Mouse (Mus musculus) splenic B cell, adult 2 months (primary cell): Measurements from ENCODE around the gene Alox15.
"Not testable (repeated sequence)": the region's sequence is repeated elsewhere in the genome, so short reads cannot be mapped to it uniquely, and the experiment has no call there.

Experiments
- DNase-seq: peaks from one replicate; pipeline ENCODE4 v3.0.0-alpha.2; 2011; ENCODE audit warnings: low read depth, low spot score
- H3K27me3 ChIP-seq: 2 replicates; pipeline ENCODE4 v1.6.1; 2012; ENCODE audit warnings: mild to moderate bottlenecking, low read length, moderate library complexity, mixed read lengths; ENCODE audit not compliant: control insufficient read depth, poor library complexity, insufficient read depth, severe bottlenecking
- H3K36me3 ChIP-seq: 2 replicates; pipeline ENCODE4 v1.6.1; 2012; ENCODE audit warnings: mild to moderate bottlenecking, low read length, moderate library complexity, mixed read lengths; ENCODE audit not compliant: control insufficient read depth, poor library complexity, insufficient read depth, severe bottlenecking

The Alox15 gene

DNA sequence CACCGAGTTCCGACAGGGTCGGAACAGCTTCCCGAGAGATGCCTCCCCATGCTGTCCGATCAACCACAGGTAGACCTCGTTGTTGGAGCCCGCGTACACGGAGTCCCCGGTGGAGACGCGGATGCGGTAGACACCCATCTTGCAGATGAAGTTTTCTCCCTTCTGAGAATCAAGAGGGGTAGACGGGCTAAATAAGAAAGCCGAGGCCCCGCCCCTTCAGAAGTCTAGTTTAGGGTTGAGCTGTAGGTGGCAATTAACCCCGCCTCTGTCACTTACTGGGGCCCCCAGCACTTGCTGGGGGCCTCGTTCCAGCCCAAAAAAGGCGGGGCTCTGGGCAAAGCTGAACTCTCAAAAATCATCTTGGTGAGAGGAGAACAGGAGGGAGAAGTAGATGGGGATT is at the start of gene Alox15:
Gene Alox15, minus strand, starts transcription at position 164 of the 400 bp plus-strand sequence.
- H3K36me3 ChIP-seq, result no peaks in the 10 kb centered on the region
- DNase-seq, result no peak
- no peaks in the 10 kb centered on the region for H3K27me3 ChIP-seq

DNA sequence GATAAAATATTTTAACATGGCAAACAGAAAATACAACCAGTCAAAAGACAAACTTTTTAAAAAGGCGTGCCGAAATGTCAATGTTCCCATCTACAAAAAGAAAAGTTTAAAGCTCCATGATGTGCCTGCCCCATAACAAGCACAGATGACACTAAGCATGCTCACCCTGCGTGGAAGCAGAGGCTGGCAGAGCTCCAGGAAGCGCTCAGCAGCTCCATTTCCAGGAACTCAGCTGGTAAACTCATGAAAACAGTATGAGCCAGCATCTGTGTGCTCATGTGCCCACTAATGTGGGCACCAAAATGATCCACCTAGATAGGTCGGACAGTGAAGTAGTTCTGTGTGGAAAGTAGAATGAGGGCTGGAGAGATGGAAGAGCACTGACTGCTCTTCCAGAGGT is 37.6 kb upstream of the Alox15 start:
- DNase-seq, result no peak
- H3K27me3 ChIP-seq, result no peaks in the 10 kb centered on the region
- H3K36me3 ChIP-seq, result peaks cover 2% of the 10 kb centered on the region

DNA sequence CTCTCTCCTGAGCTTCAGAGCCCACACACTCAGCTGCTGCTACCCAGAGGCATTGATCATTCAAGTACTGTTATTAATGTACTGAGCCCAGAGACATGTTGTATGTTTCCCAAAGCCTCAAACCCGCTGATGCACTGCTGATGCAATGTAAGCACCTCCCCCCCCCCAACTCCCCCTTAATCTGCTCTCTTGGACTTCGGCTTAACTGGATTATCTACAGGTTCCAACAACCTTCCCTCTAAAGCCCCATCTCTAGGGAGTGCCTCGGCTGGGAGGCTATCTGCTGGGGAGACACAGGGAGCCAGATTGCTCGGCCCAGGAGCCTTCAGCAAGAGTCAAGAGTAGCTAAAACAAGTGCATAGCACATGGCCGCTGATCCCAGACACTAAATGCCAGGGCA is 35.6 kb upstream of the Alox15 start:
- H3K27me3 ChIP-seq, result no peaks in the 10 kb centered on the region
- H3K36me3 ChIP-seq, result no peaks in the 10 kb centered on the region; the same call in 1 of the 2 replicates
- DNase-seq, result no peak

DNA sequence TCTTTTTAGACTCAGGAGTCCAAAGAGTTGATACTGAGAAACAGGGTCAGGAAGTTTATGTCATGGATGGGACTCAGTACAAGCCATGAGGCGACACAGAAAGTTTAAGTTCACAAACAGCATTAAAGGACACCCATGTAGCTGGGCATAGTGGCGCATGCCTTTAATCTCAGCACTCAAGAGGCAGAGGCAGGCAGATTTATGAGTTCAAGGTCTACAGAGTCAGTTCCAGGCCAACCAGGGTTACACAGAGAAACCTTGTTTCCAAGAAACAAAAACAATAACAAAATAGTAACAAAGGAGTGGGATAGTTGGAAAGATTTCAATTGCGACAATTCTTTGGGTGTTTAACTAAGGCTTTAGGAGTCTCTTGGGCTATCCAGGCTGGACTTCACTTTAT is 32.3 kb upstream of the Alox15 start:
- no peak for DNase-seq
- H3K27me3 ChIP-seq, result no peaks in the 10 kb centered on the region
- no peaks in the 10 kb centered on the region for H3K36me3 ChIP-seq

- DNase-seq, result no peak
- Histone ChIP-seq H3K36me3 (no peaks in the 10 kb centered on the region), H3K27me3 (no peaks in the 10 kb centered on the region)
These were observed 29.5 kb upstream of the Alox15 start for GRCm38 (mm10) chr11:70381330-70381729.

DNA sequence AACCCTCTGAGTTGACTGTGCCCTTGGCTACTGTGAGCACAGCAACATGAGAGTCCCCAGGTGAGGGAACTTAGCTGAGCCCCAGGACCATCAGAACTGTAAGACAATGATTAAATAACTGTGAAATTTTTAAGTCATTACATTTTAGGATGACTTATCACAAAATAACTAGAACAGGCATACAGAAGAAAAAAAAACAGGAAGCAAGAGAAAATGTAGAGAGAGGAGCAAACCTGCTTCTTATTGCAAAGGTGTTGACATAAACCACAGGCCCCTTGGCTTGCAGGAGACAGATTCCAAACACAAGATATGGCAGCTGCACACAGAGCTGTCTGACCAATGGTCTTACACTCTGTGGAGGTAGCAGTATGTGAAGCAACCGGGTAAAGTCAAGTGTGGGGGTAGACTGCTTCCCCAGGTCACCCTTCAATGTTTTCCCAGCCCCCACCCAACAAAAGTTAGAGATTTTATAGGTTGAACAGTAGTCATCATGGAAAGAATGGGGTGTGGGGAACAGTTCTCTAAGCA is 28.7 kb upstream of the Alox15 start:
- no peak for DNase-seq
- Histone ChIP-seq H3K27me3 (no peaks in the 10 kb centered on the region), H3K36me3 (no peaks in the 10 kb centered on the region)

GRCm38 (mm10) chr11:70376054-70376453 is 24.2 kb upstream of the Alox15 start:
- DNase-seq, result no peak

GRCm38 (mm10) chr11:70374302-70374701 is 22.5 kb upstream of the Alox15 start:
- Histone ChIP-seq H3K27me3 (no peaks in the 10 kb centered on the region), H3K36me3 (no peaks in the 10 kb centered on the region)
- DNase-seq, result peak; percentile 57

More at GRCm38 (mm10) chr11:70376054-70376453, 24.2 kb upstream of the Alox15 start:
- no peaks in the 10 kb centered on the region for H3K27me3 ChIP-seq
- H3K36me3 ChIP-seq, result no peaks in the 10 kb centered on the region

- Histone ChIP-seq H3K36me3 (no peaks in the 10 kb centered on the region), H3K27me3 (no peaks in the 10 kb centered on the region)
- no peak for DNase-seq
These were observed 21.2 kb upstream of the Alox15 start for GRCm38 (mm10) chr11:70372849-70373557.

GRCm38 (mm10) chr11:70372396-70372795 is 20.6 kb upstream of the Alox15 start:
- DNase-seq, result no peak
- H3K36me3 ChIP-seq, result no peaks in the 10 kb centered on the region
- H3K27me3 ChIP-seq, result no peaks in the 10 kb centered on the region

- not testable (repeated sequence) for DNase-seq, H3K27me3 ChIP-seq
These were observed 16.8 kb upstream of the Alox15 start for GRCm38 (mm10) chr11:70368626-70369025.

GRCm38 (mm10) chr11:70367701-70368100 is 15.9 kb upstream of the Alox15 start:
- not testable (repeated sequence) for H3K36me3 ChIP-seq, H3K27me3 ChIP-seq, DNase-seq

More at GRCm38 (mm10) chr11:70368626-70369025, 16.8 kb upstream of the Alox15 start:
- not testable (repeated sequence) for H3K36me3 ChIP-seq

DNA sequence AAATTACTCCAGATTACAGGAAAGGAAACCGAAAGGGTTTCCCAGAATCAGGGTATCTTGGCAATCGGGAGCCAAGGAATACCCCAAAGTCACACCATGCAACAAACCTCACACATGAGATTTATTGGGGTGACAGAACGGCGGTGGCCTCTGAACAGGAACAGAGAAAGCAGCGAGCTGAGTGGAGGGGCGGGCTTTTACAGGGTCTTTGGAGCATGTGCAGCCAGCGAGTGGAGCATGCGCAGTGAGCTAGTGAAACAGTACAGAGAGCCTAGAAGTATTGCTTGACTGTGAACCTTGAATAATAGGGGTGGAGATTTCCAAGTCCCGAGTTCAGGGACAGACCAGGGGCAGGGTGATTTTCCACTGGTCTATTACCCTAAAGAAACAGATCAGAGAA is 3.2 kb downstream of the Alox15 start:
- no peaks in the 10 kb centered on the region for H3K36me3 ChIP-seq
- DNase-seq, result no peak
- no peaks in the 10 kb centered on the region for H3K27me3 ChIP-seq

DNA sequence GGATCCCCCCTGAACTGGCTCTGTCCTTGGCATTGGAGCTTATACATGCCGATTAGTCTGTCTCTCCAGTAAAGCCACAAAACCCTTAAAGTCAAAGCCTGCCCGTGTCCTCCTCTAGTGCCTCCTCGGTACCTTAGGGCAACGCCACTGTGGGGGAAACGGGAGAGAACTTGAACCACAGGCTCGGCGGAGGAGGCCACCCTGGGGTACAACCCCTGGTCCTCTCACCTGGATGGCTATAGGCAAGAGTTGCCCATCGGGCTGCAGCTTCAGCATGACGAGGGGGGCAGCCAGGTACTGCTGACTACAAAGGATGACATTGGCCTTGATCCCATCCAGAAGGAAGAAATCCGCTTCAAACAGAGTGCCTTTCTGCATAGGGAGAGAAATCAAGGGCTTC is 4.0 kb downstream of the Alox15 start:
- Histone ChIP-seq H3K27me3 (no peaks in the 10 kb centered on the region), H3K36me3 (no peaks in the 10 kb centered on the region)
- DNase-seq, result no peak

GRCm38 (mm10) chr11:70345546-70345945 is 6.3 kb downstream of the Alox15 start:
- H3K27me3 ChIP-seq, result no peaks in the 10 kb centered on the region

DNA sequence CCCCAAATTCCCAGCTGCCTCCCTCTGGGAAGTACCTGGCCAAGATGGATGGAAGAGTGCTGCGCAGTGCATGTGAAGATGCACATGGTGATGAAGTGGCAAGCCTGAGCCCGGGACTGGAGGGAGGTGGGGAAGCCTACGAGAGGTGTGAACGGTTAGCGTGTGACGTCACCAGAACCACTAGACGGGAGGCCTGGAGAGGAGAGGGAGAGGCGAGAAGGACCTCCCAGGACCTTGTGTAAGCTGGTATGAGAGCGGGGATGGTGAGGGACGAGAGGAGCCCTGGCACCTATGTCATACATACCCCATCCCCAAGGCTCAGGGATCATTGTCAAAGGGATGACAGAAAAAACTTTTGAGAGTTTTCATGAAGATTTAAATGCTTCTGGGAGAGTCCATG is 6.8 kb downstream of the Alox15 start:
- H3K36me3 ChIP-seq, result no peaks in the 10 kb centered on the region
- H3K27me3 ChIP-seq, result no peaks in the 10 kb centered on the region

More at GRCm38 (mm10) chr11:70345546-70345945, 6.3 kb downstream of the Alox15 start:
- DNase-seq, result no peak
- no peaks in the 10 kb centered on the region for H3K36me3 ChIP-seq

More for the DNA sequence above, 6.8 kb downstream of the Alox15 start:
- DNase-seq, result no peak
